ENCODE assay signal across 8 mouse cellular contexts in the genomic region with DNA sequence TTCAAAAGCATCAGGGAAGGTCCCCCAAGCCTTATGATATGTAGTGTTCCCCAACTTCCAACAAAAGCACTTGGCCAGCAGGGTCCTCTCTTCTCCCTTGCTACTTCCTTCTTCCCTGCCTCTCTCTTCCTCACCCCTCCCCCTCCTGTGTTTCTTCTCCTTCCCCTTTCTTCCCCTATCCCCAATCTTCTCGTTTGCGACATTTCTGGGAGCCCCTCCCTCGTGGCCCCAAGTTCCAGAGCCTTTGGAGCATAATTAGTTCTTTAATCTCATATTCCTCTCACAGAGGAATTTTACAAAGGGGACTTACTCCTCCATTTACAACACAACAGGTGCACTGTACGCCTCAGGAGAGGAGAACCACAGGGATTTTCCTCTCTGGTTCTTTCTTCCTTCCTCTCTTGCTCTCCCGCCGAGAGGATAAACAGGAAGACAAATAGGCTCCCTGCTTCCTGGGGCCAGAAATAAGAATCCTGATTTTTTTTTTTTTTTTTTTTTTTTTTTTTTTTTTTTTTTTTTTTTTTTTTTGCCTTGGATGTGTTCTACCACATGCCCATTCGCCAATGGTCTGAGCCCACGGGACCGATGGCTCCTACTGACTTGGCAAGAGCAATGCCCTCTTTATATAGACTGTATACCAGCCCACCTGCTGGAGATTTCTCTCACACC.
DNase-seq lines count a peak whose midpoint lies in the region; ATAC-seq lines count a peak whose summit lies in the region.

No protein-coding gene starts in this region.

- no peaks in the 10 kb centered on the region for H3K9me3 ChIP-seq in hindbrain, embryonic 15.5 days

- H3K9ac ChIP-seq in hindbrain, embryonic 15.5 days, result no peak overlapping the region

- WGBS in hindbrain, embryonic 15.5 days, result 10% methylated on average over 9 of the region's 9 CpGs

- peak overlapping the region; percentile 37 for H3K4me2 ChIP-seq in hindbrain, embryonic 15.5 days

- no peaks in the 10 kb centered on the region for H3K36me3 ChIP-seq in hindbrain, embryonic 15.5 days

- peak; percentile 9 for DNase-seq in urinary bladder, postnatal 14 days (ENCODE audit: low spot score)
- DNase-seq in urinary bladder, postnatal 10 days (ENCODE audit: low spot score), result no peak
- DNase-seq in lung, postnatal 36 days, result peak; percentile 56
- DNase-seq in spleen, postnatal 10 days (ENCODE audit: low spot score in 2 of 2), result no peak
- DNase-seq in frontal cortex, postnatal 36 days (ENCODE audit: low spot score in 2 of 2), result no peak
- DNase-seq in cerebellum, postnatal 36 days, result no peak
- DNase-seq in cerebellum, adult 18-20 months, result no peak

- peaks cover 19% of the 10 kb centered on the region for H3K4me1 ChIP-seq in hindbrain, embryonic 15.5 days (replicated peaks)

- ATAC-seq in hindbrain, embryonic 15.5 days (ENCODE audit: low FRiP score, low read depth), result no peak

- H3K27me3 ChIP-seq in hindbrain, embryonic 15.5 days, result 0 out of 2 replicates have a peak, but pooled peaks cover 3% of the 10 kb centered on the region

- no peak overlapping the region for H3K27ac ChIP-seq in hindbrain, embryonic 15.5 days (replicated peaks)

- peak overlapping the region; percentile 5; the same call in 1 of the 2 replicates for H3K4me3 ChIP-seq in hindbrain, embryonic 15.5 days

Comparison
In these comparisons a context has a peak if more than half of its experiments do, and no peak if none do; other contexts are left out.
1. DNase-seq: peak in urinary bladder, postnatal 14 days (single experiment) and lung, postnatal 36 days (single experiment); none in urinary bladder, postnatal 10 days (single experiment), spleen, postnatal 10 days (0 of 2), frontal cortex, postnatal 36 days (0 of 2), cerebellum, postnatal 36 days (0 of 2) and cerebellum, adult 18-20 months (0 of 2).